Mouse (Mus musculus) embryo, embryonic 11 days (tissue): ENCODE data around the gene R3hdm4.

Experiments used
- DNase-seq: peaks from one replicate; pipeline ENCODE4 v3.0.0-alpha.2; 2015

Gene R3hdm4

DNA sequence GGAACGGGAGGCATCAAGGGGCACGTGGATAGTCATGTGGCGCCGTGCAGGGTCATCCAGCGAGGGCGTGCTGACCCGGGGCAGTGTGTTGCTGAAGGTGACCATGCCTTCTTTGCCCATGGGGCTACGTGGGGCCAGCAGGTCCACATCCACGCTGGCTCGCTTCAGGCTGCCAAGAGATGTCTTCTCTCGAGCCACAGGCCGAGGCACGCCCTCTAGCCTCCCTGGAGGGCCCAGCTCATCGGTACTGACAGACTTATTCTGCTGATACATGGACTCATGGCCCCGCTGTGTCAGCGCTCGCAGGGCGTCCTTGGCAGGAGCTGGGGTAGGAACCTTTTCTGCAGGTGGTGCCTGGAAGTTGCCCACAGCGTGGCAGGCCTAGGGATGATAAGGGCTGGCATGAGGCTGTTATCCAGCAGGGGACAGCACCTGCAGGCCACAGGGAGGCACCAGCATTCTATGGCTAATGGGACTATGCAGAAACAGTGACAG is 55.2 kb downstream of the R3hdm4 start:
- no peak for DNase-seq

DNA sequence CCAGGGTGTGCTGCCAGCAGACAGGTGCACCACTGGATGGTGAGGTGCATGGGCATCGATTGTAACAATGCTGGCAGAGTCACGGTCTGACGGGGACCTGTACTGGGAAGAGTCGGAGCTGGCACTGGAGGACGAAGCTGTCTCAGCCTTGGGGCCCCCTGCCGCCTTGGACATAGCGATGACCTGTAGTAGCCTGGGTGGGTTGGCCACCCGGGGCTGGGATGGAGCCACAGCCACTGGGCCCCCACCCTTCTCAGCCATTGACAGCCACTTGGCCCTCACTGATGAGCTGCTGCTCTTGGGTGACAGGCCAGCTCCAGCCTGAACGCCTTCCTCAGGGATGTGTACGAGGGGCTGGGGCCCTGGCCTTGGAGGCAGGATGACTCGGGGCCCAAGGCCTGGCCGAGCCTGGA is 55.8 kb downstream of the R3hdm4 start:
- peak; percentile 20 for DNase-seq

GRCm38 (mm10) chr10:79864351-79865188 is 56.4 kb downstream of the R3hdm4 start:
- DNase-seq: peak; percentile 30

DNA sequence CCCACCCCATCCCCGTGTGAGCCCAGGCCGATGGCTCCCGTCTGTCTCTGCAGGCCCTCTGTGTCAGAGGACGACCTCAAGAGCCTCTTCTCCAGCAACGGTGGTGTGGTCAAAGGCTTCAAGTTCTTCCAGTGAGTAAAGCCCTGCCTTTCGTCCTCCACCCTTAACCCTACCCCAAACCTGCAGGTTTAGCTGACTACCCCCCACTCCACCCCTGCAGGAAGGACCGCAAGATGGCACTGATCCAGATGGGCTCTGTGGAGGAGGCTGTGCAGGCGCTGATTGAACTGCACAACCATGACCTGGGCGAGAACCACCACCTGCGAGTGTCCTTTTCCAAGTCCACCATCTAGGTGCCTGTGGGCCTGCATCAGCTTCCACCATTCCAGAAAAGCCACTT is 58.1 kb downstream of the R3hdm4 start:
- no peak for DNase-seq

DNA sequence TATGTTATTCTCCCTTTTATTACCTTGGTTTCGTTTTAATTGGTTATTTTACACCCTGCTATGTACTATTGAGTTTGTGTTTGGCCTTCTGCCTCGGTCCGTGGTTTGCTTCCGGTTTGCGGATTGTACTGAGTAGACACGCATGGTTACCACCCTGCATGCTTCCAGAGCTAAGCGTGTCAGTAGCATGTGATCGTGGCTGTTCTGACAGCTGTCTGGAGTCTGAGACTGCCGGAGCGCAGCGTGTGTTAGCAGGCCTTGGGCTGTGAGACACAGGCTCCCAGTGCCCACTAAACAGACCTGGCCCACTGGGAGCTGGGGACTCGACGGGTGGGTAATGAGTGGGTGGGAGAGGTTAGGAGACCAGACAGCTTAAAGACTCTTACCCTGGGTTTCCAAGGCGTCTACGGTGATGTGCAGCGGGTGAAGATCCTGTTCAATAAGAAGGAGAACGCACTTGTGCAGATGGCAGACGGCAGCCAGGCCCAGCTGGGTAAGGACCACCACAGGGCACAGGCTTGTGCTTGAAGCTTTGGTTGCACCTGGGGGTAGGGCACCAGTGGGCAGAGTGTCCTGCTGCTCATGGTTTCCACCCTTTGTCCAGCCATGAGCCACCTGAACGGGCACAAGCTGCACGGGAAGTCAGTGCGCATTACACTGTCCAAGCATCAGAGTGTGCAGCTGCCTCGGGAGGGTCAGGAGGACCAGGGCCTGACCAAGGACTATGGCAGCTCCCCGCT is 58.8 kb downstream of the R3hdm4 start:
- no peak for DNase-seq

- DNase-seq: peak; percentile 25
These were observed 59.6 kb downstream of the R3hdm4 start for GRCm38 (mm10) chr10:79861230-79862048.

GRCm38 (mm10) chr10:79860079-79860911 is 60.7 kb downstream of the R3hdm4 start:
- no peak for DNase-seq
